Mouse (Mus musculus): ENCODE measurements around the gene Gm17428. TPM values are rescaled to one million over a fixed set of nuclear protein-coding genes. Genes with fewer than 3 reads are reported as not detected.
"Not testable (repeated sequence)": the region's sequence is repeated elsewhere in the genome, so short reads cannot be mapped to it uniquely, and the experiment has no call there.

The Gm17428 gene
- polyA plus RNA-seq, 2 experiments = not detected

- no peaks in the 10 kb centered on the region for H3K27me3 ChIP-seq (ENCODE audit: control insufficient read depth, insufficient read depth, low read length)
- no peak for TF ChIP-seq POLR2A (IDR thresholded peaks at IDR 0.05; ENCODE audit: borderline replicate concordance, extremely low read depth, insufficient read depth, insufficient read length)
- no peak overlapping the region for H3K27ac ChIP-seq (replicated peaks; ENCODE audit: low read depth, low read length)
- no peak overlapping the region for H3K9ac ChIP-seq (ENCODE audit: low read depth, low read length, severe bottlenecking)
- WGBS = 90% methylated on average over 3 of the region's 3 CpGs
- no peak overlapping the region for H3K4me2 ChIP-seq (replicated peaks; ENCODE audit: low read depth, low read length, severe bottlenecking)
- no peaks in the 10 kb centered on the region for H3K9me3 ChIP-seq (ENCODE audit: control insufficient read depth, low read length)
- no peak for DNase-seq (ENCODE audit: low spot score)
- no peaks in the 10 kb centered on the region for H3K36me3 ChIP-seq (ENCODE audit: control insufficient read depth, insufficient read depth, low read length)
- ATAC-seq (ENCODE audit: low FRiP score, low read depth) = no peak
- H3K4me3 ChIP-seq (replicated peaks; ENCODE audit: low read length) = no peak overlapping the region
- H3K4me1 ChIP-seq (ENCODE audit: control insufficient read depth, insufficient read depth, low read length) = no peaks in the 10 kb centered on the region
Observed at GRCm38 (mm10) chr14:54959197-54959596, 17.5 kb upstream of the Gm17428 start.

- H3K27me3 ChIP-seq (ENCODE audit: control insufficient read depth, insufficient read depth, low read length); H3K9ac ChIP-seq (ENCODE audit: low read depth, low read length, severe bottlenecking); DNase-seq (ENCODE audit: low spot score); H3K27ac ChIP-seq (replicated peaks; ENCODE audit: low read depth, low read length); H3K4me2 ChIP-seq (replicated peaks; ENCODE audit: low read depth, low read length, severe bottlenecking); H3K9me3 ChIP-seq (ENCODE audit: control insufficient read depth, low read length); H3K4me1 ChIP-seq (ENCODE audit: control insufficient read depth, insufficient read depth, low read length); ATAC-seq (ENCODE audit: low FRiP score, low read depth); H3K4me3 ChIP-seq (replicated peaks; ENCODE audit: low read length); H3K36me3 ChIP-seq (ENCODE audit: control insufficient read depth, insufficient read depth, low read length): not testable (repeated sequence)
- WGBS = 90% methylated on average over 11 of the region's 12 CpGs
Observed at GRCm38 (mm10) chr14:54959853-54960613, 16.7 kb upstream of the Gm17428 start.

- no peaks in the 10 kb centered on the region for H3K9me3 ChIP-seq (ENCODE audit: control insufficient read depth, low read length)
- no peak overlapping the region for H3K4me2 ChIP-seq (replicated peaks; ENCODE audit: low read depth, low read length, severe bottlenecking)
- TF ChIP-seq POLR2A (IDR thresholded peaks at IDR 0.05; ENCODE audit: borderline replicate concordance, extremely low read depth, insufficient read depth, insufficient read length) = no peak
- no peak overlapping the region for H3K4me3 ChIP-seq (replicated peaks; ENCODE audit: low read length)
- 65% methylated on average over 10 of the region's 10 CpGs for WGBS
- no peak for ATAC-seq (ENCODE audit: low FRiP score, low read depth)
- no peak for DNase-seq (ENCODE audit: low spot score)
- no peaks in the 10 kb centered on the region for H3K4me1 ChIP-seq (ENCODE audit: control insufficient read depth, insufficient read depth, low read length)
- no peaks in the 10 kb centered on the region for H3K36me3 ChIP-seq (ENCODE audit: control insufficient read depth, insufficient read depth, low read length)
- H3K27ac ChIP-seq (replicated peaks; ENCODE audit: low read depth, low read length) = no peak overlapping the region
- no peaks in the 10 kb centered on the region for H3K27me3 ChIP-seq (ENCODE audit: control insufficient read depth, insufficient read depth, low read length)
- H3K9ac ChIP-seq (ENCODE audit: low read depth, low read length, severe bottlenecking) = no peak overlapping the region
Observed at GRCm38 (mm10) chr14:54960769-54961168, 16.0 kb upstream of the Gm17428 start.

- no peak for TF ChIP-seq POLR2A (IDR thresholded peaks at IDR 0.05; ENCODE audit: borderline replicate concordance, extremely low read depth, insufficient read depth, insufficient read length)
- Histone ChIP-seq H3K9ac (ENCODE audit: low read depth, low read length, severe bottlenecking) (no peak overlapping the region), H3K27ac (replicated peaks; ENCODE audit: low read depth, low read length) (no peak overlapping the region), H3K4me3 (replicated peaks; ENCODE audit: low read length) (no peak overlapping the region), H3K36me3 (ENCODE audit: control insufficient read depth, insufficient read depth, low read length) (no peaks in the 10 kb centered on the region), H3K4me2 (replicated peaks; ENCODE audit: low read depth, low read length, severe bottlenecking) (no peak overlapping the region), H3K4me1 (ENCODE audit: control insufficient read depth, insufficient read depth, low read length) (no peaks in the 10 kb centered on the region), H3K9me3 (ENCODE audit: control insufficient read depth, low read length) (no peaks in the 10 kb centered on the region), H3K27me3 (ENCODE audit: control insufficient read depth, insufficient read depth, low read length) (no peaks in the 10 kb centered on the region)
- ATAC-seq (ENCODE audit: low FRiP score, low read depth) (no peak), DNase-seq (ENCODE audit: low spot score) (no peak)
- WGBS = 71% methylated on average over 5 of the region's 5 CpGs
Observed at GRCm38 (mm10) chr14:54961487-54961886, 15.2 kb upstream of the Gm17428 start.

GRCm38 (mm10) chr14:54962714-54963113 is 14.0 kb upstream of the Gm17428 start:
- Histone ChIP-seq H3K9ac (ENCODE audit: low read depth, low read length, severe bottlenecking) (no peak overlapping the region), H3K27ac (replicated peaks; ENCODE audit: low read depth, low read length) (no peak overlapping the region), H3K27me3 (ENCODE audit: control insufficient read depth, insufficient read depth, low read length) (no peaks in the 10 kb centered on the region), H3K36me3 (ENCODE audit: control insufficient read depth, insufficient read depth, low read length) (no peaks in the 10 kb centered on the region), H3K4me3 (replicated peaks; ENCODE audit: low read length) (no peak overlapping the region), H3K9me3 (ENCODE audit: control insufficient read depth, low read length) (no peaks in the 10 kb centered on the region), H3K4me2 (replicated peaks; ENCODE audit: low read depth, low read length, severe bottlenecking) (no peak overlapping the region), H3K4me1 (ENCODE audit: control insufficient read depth, insufficient read depth, low read length) (no peaks in the 10 kb centered on the region)
- DNase-seq (ENCODE audit: low spot score) (no peak), ATAC-seq (ENCODE audit: low FRiP score, low read depth) (no peak)
- TF ChIP-seq POLR2A (IDR thresholded peaks at IDR 0.05; ENCODE audit: borderline replicate concordance, extremely low read depth, insufficient read depth, insufficient read length) = no peak
- WGBS = 80% methylated on average over 7 of the region's 7 CpGs

All from limb, embryonic 14.5 days (tissue).